In the genomic region with DNA sequence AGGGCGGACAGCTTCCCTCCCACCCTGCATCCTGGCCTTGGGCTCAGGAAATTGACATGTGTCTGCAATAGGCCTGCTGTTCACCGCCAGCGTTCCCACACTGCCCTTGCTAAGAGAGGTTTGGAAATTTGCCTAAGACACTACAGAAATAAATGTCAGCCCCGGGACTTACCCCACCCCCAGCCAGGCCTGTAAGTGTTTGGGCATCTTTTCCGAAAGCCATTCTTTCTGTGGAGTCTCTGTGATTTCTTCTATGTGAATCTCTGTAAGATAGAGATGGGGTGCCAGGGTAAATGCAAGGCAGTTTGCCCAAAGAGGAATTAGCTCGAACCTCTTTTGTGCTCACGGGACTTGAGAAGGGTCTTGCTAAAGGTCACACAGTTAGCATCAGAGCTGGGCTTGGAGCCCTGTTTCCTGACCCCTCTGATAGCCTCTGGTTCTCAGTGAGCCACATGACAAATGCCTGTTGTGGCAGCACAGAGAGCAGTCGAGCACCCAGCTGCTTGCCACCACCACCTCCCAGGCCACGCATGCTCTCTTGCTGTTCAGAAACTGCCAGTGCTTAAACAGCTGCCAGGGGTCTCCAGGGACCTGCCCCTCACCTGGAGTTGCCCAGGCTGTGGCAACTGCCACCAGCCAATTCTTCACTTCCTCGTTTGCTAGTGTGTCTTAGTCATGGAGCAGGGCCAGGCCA, we compare ENCODE assay signal across 10 mouse cellular contexts. TPM values are rescaled to one million over a fixed set of nuclear protein-coding genes. Genes with fewer than 3 reads are reported as not detected.
DNase-seq lines count a peak whose midpoint lies in the region; ATAC-seq lines count a peak whose summit lies in the region.
"Had no signal": no experiment of that assay in that cellular context is flagged by ENCODE, and none has a peak within 500 bp of the region (broad histone marks: within the 10 kb centered on the region; RNA-seq: fewer than 3 reads in every experiment).

No protein-coding gene starts in this region.

- ATAC-seq in liver, embryonic 16.5 days (ENCODE audit: low read depth) = peak; percentile 59
- no peak for ATAC-seq in liver, embryonic 11.5 days (replicated peaks; ENCODE audit: low FRiP score)
- peak; percentile 64 for ATAC-seq in heart, embryonic 16.5 days (replicated peaks; ENCODE audit: extremely low read depth, insufficient read depth, low FRiP score)
- no peak for ATAC-seq in neural tube, embryonic 15.5 days (ENCODE audit: low FRiP score)

- no peak overlapping the region for H3K9ac ChIP-seq in liver, embryonic 16.5 days (ENCODE audit: low read depth, low read length)
- no peak overlapping the region for H3K9ac ChIP-seq in liver, embryonic 11.5 days (ENCODE audit: low read depth, low read length)
- H3K9ac ChIP-seq in heart, embryonic 16.5 days (ENCODE audit: low read length) = peak overlapping the region; percentile 49
- H3K9ac ChIP-seq in neural tube, embryonic 15.5 days (replicated peaks) = no peak overlapping the region
- H3K9ac ChIP-seq: embryonic facial prominence, embryonic 13.5 days had no signal

- H3K27me3 ChIP-seq in liver, embryonic 16.5 days (ENCODE audit: control insufficient read depth, insufficient read depth, low read depth, low read length) = peaks cover 20% of the 10 kb centered on the region
- H3K27me3 ChIP-seq in liver, embryonic 11.5 days (replicated peaks; ENCODE audit: control insufficient read depth, insufficient read depth, low read length) = peaks cover 21% of the 10 kb centered on the region
- H3K27me3 ChIP-seq in heart, embryonic 16.5 days (ENCODE audit: control insufficient read depth, insufficient read depth, low read length) = peaks cover 13% of the 10 kb centered on the region
- peaks cover 20% of the 10 kb centered on the region; the same call in 1 of the 2 replicates for H3K27me3 ChIP-seq in neural tube, embryonic 15.5 days (replicated peaks)

- no peak overlapping the region for H3K4me3 ChIP-seq in liver, embryonic 16.5 days (ENCODE audit: low read depth, low read length)
- no peak overlapping the region for H3K4me3 ChIP-seq in liver, embryonic 11.5 days (ENCODE audit: low read depth, low read length)
- no peak overlapping the region for H3K4me3 ChIP-seq in heart, embryonic 16.5 days (ENCODE audit: low read length)
- H3K4me3 ChIP-seq in neural tube, embryonic 15.5 days (replicated peaks) = no peak overlapping the region
- H3K4me3 ChIP-seq: embryonic facial prominence, embryonic 13.5 days had no signal

- H3K36me3 ChIP-seq in liver, embryonic 16.5 days (ENCODE audit: control insufficient read depth, insufficient read depth) = no peaks in the 10 kb centered on the region
- H3K36me3 ChIP-seq in liver, embryonic 11.5 days (ENCODE audit: control insufficient read depth, insufficient read depth, low read length) = no peaks in the 10 kb centered on the region
- H3K36me3 ChIP-seq in heart, embryonic 16.5 days (ENCODE audit: control insufficient read depth, insufficient read depth) = no peaks in the 10 kb centered on the region
- no peaks in the 10 kb centered on the region for H3K36me3 ChIP-seq in neural tube, embryonic 15.5 days
- H3K36me3 ChIP-seq: embryonic facial prominence, embryonic 13.5 days had no signal

- H3K4me1 ChIP-seq in liver, embryonic 16.5 days (ENCODE audit: control insufficient read depth, low read depth, low read length) = no peaks in the 10 kb centered on the region
- 0 out of 2 replicates have a peak, but pooled peaks cover 5% of the 10 kb centered on the region for H3K4me1 ChIP-seq in liver, embryonic 11.5 days (replicated peaks; ENCODE audit: control insufficient read depth, insufficient read depth, low read length)
- H3K4me1 ChIP-seq in heart, embryonic 16.5 days (ENCODE audit: control insufficient read depth, insufficient read depth, low read length) = peaks cover 64% of the 10 kb centered on the region
- peaks cover 62% of the 10 kb centered on the region for H3K4me1 ChIP-seq in neural tube, embryonic 15.5 days

- no peak for DNase-seq in liver, embryonic 11.5 days (ENCODE audit: low spot score)
- peak; percentile 61 for DNase-seq in adrenal gland, postnatal 25 days
- DNase-seq in urinary bladder, postnatal 25 days (ENCODE audit: low spot score) = no peak
- DNase-seq in urinary bladder, adult 18-20 months (ENCODE audit: low spot score in 2 of 2) = no peak
- no peak for DNase-seq in left cerebral cortex, postnatal 14 days (ENCODE audit: low spot score in 2 of 2)

- 27% methylated on average over 10 of the region's 10 CpGs for WGBS in liver, embryonic 16.5 days (ENCODE audit: insufficient replicate concordance)
- WGBS in liver, embryonic 11.5 days = 37% methylated on average over 10 of the region's 10 CpGs
- 12% methylated on average over 10 of the region's 10 CpGs for WGBS in heart, embryonic 16.5 days
- 49% methylated on average over 10 of the region's 10 CpGs for WGBS in neural tube, embryonic 15.5 days

- H3K4me2 ChIP-seq in liver, embryonic 16.5 days (ENCODE audit: low read depth, low read length) = no peak overlapping the region
- H3K4me2 ChIP-seq in liver, embryonic 11.5 days = no peak overlapping the region
- peak overlapping the region; percentile 3; the same call in 1 of the 2 replicates for H3K4me2 ChIP-seq in heart, embryonic 16.5 days (ENCODE audit: low read depth, low read length)
- H3K4me2 ChIP-seq in neural tube, embryonic 15.5 days = no peak overlapping the region
- H3K4me2 ChIP-seq: embryonic facial prominence, embryonic 13.5 days had no signal

- intact Hi-C loops in left cerebral cortex, postnatal 14 days (cut with DNase I) = no loop called here

- H3K27ac ChIP-seq in liver, embryonic 16.5 days (ENCODE audit: low read length) = no peak overlapping the region
- H3K27ac ChIP-seq in liver, embryonic 11.5 days (ENCODE audit: low read depth, low read length) = no peak overlapping the region
- H3K27ac ChIP-seq in heart, embryonic 16.5 days (ENCODE audit: low read length) = peak overlapping the region; percentile 78
- 0 out of 2 replicates have a peak overlapping the region, but pooled peaks have one; percentile 19 for H3K27ac ChIP-seq in neural tube, embryonic 15.5 days (replicated peaks)
- H3K27ac ChIP-seq: embryonic facial prominence, embryonic 13.5 days had no signal

- H3K9me3 ChIP-seq in liver, embryonic 16.5 days (replicated peaks; ENCODE audit: control insufficient read depth, low read length) = no peaks in the 10 kb centered on the region
- no peaks in the 10 kb centered on the region for H3K9me3 ChIP-seq in liver, embryonic 11.5 days (ENCODE audit: control insufficient read depth, low read length)
- no peaks in the 10 kb centered on the region for H3K9me3 ChIP-seq in heart, embryonic 16.5 days (replicated peaks; ENCODE audit: control insufficient read depth, low read length)
- no peaks in the 10 kb centered on the region for H3K9me3 ChIP-seq in neural tube, embryonic 15.5 days (replicated peaks)
- H3K9me3 ChIP-seq: embryonic facial prominence, embryonic 13.5 days had no signal

RNA-seq across cellular contexts. Expression of a gene that starts 6.0 kb away (rescaled TPM):
- 0.13 and 0.47 TPM in 2 replicates for polyA plus RNA-seq in liver, embryonic 16.5 days (2015; fragmentation: Nextera tagmentation; extraction: Ambion mirVana)
- 0.75 and 1.6 TPM in 2 replicates for polyA plus RNA-seq in liver, embryonic 11.5 days (2014; fragmentation: Nextera tagmentation; extraction: Ambion mirVana)
- 1,220 and 1,477 TPM in 2 replicates for total RNA-seq in adrenal gland, postnatal 25 days (2021)
- polyA plus RNA-seq in heart, embryonic 16.5 days (2015; fragmentation: Nextera tagmentation; extraction: Ambion mirVana) = 15.3 and 19.2 TPM in 2 replicates
- polyA plus RNA-seq in neural tube, embryonic 15.5 days (2015; fragmentation: Nextera tagmentation; extraction: Ambion mirVana) = 12.5 and 12.9 TPM in 2 replicates
- total RNA-seq in left cerebral cortex, postnatal 14 days (2021) = 10 to 100 TPM; 19.5 to 20.2 TPM

RNA-seq across cellular contexts. Expression of a gene that starts 48.3 kb away (rescaled TPM):
- polyA plus RNA-seq in liver, embryonic 16.5 days (2015; fragmentation: Nextera tagmentation; extraction: Ambion mirVana) = not detected in 2 replicates
- polyA plus RNA-seq in liver, embryonic 11.5 days (2014; fragmentation: Nextera tagmentation; extraction: Ambion mirVana) = not detected in 2 replicates
- total RNA-seq in adrenal gland, postnatal 25 days (2021) = 2.2 TPM in 2 replicates
- not detected in 2 replicates for polyA plus RNA-seq in heart, embryonic 16.5 days (2015; fragmentation: Nextera tagmentation; extraction: Ambion mirVana)
- not detected in 2 replicates for polyA plus RNA-seq in neural tube, embryonic 15.5 days (2015; fragmentation: Nextera tagmentation; extraction: Ambion mirVana)
- not detected for total RNA-seq in left cerebral cortex, postnatal 14 days (2021)
- total RNA-seq: layer of hippocampus, adult 8-10 months had no signal
- polyA plus RNA-seq: embryonic facial prominence, embryonic 13.5 days had no signal

RNA-seq across cellular contexts. Expression of a gene that starts 53.8 kb away (rescaled TPM):
- polyA plus RNA-seq in liver, embryonic 16.5 days (2015; fragmentation: Nextera tagmentation; extraction: Ambion mirVana) = 10.5 and 12.6 TPM in 2 replicates
- polyA plus RNA-seq in liver, embryonic 11.5 days (2014; fragmentation: Nextera tagmentation; extraction: Ambion mirVana) = 17.6 and 18.6 TPM in 2 replicates
- 51.4 and 52.6 TPM in 2 replicates for total RNA-seq in adrenal gland, postnatal 25 days (2021)
- 25.6 and 25.7 TPM in 2 replicates for polyA plus RNA-seq in heart, embryonic 16.5 days (2015; fragmentation: Nextera tagmentation; extraction: Ambion mirVana)
- 31.2 and 32.8 TPM in 2 replicates for polyA plus RNA-seq in neural tube, embryonic 15.5 days (2015; fragmentation: Nextera tagmentation; extraction: Ambion mirVana)
- 10 to 100 TPM; 32.2 to 37.4 TPM for total RNA-seq in left cerebral cortex, postnatal 14 days (2021)

Comparison
In these comparisons a context has a peak if more than half of its experiments do, and no peak if none do; other contexts are left out.
1. ATAC-seq: peak in liver, embryonic 16.5 days (single experiment) and heart, embryonic 16.5 days (single experiment); none in liver, embryonic 11.5 days (single experiment) and neural tube, embryonic 15.5 days (single experiment).
2. H3K27ac ChIP-seq: peak in heart, embryonic 16.5 days (single experiment) and neural tube, embryonic 15.5 days (single experiment); none in liver, embryonic 16.5 days (single experiment) and liver, embryonic 11.5 days (single experiment).